Mouse (Mus musculus) gastrocnemius, adult 18-20 months (tissue): ENCODE data around the gene Sh2b2. TPM values are rescaled to one million over a fixed set of nuclear protein-coding genes. Genes with fewer than 3 reads are reported as not detected.

Source experiments
- DNase-seq: peaks from one replicate; pipeline ENCODE4 v3.0.0; 2021; ENCODE audit warnings: low spot score
- total RNA-seq, 2 experiments: library from RNA; stranded (reverse); gene quantifications; 2 replicates each; pipeline ENCODE4 v1.2.3; 2021

Gene Sh2b2
- total RNA-seq, 2 experiments from 2014 or later, result 2.4 to 2.5 TPM

GRCm38 (mm10) chr5:136182830-136183229 lies 63.5 kb downstream of the Sh2b2 start:
- no peak for DNase-seq

DNA sequence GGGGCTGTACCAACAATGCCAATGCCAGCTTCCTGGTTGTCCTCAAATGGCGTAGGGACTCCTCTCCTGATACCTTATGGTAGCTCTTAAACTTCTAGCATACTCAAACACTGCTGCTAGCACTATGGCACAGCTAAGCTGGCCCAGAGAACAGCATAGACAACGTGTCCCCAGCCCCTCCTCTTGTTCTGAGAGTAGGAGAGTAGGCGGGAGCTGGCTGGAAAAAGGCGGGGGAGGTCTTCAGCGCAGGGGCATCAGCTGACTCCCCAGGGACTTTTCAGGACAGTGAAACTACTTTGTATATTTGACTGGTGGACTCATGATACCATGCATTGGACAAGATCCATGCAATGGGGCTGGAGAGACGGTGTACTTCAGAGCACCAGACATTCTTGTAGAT lies 64.3 kb downstream of the Sh2b2 start:
- no peak for DNase-seq

DNA sequence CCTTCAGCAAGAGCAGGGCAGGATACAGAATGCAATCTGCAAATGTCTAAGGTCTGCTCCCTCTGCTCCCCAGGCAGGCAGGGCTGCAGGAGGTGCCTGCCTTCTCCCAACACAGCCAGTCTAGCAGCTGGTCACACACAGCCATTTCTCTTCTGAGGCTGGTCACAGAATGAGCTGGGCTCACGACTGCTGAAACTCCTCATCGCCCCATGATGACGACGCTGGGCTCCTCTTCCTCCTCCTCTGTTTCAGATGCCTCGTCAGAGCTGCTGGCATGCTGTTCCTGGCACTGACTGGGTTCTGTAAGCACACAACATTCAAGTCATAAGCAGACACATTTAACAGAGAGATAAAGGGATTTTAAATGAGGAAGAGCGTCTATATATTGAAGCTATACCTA lies 65.2 kb downstream of the Sh2b2 start:
- DNase-seq, result no peak

GRCm38 (mm10) chr5:136179594-136179993 lies 66.8 kb downstream of the Sh2b2 start:
- DNase-seq, result no peak

- DNase-seq, result no peak
Measured at GRCm38 (mm10) chr5:136173606-136174463, 72.5 kb downstream of the Sh2b2 start.

DNA sequence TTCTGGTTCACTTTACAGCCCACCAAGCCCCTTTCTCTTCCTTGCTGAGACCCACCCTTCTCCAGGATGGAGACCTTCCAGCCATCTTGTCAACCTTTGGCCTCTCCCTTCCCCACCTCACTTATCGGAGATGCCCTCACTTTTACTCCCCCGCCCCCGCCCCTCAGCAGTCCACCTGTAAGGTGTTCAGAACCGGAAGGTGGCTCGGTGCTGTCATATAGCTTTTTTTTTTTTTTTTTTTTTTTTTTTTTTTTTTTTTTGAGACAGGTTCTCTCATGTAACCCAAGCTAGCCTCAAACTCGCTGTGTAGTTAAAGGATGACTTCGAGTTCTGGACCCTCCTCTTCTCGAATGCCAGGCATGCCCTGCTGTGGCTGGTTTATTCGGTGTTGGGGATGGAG lies 73.4 kb downstream of the Sh2b2 start:
- no peak for DNase-seq

- DNase-seq, result no peak
Measured at GRCm38 (mm10) chr5:136171363-136172341, 74.7 kb downstream of the Sh2b2 start.

- DNase-seq, result peak; percentile 67
Measured at GRCm38 (mm10) chr5:136170512-136171362, 75.6 kb downstream of the Sh2b2 start, which contains the start of gene Orai2. Gene Orai2, minus strand, starts transcription at chr5:136170713.

DNA sequence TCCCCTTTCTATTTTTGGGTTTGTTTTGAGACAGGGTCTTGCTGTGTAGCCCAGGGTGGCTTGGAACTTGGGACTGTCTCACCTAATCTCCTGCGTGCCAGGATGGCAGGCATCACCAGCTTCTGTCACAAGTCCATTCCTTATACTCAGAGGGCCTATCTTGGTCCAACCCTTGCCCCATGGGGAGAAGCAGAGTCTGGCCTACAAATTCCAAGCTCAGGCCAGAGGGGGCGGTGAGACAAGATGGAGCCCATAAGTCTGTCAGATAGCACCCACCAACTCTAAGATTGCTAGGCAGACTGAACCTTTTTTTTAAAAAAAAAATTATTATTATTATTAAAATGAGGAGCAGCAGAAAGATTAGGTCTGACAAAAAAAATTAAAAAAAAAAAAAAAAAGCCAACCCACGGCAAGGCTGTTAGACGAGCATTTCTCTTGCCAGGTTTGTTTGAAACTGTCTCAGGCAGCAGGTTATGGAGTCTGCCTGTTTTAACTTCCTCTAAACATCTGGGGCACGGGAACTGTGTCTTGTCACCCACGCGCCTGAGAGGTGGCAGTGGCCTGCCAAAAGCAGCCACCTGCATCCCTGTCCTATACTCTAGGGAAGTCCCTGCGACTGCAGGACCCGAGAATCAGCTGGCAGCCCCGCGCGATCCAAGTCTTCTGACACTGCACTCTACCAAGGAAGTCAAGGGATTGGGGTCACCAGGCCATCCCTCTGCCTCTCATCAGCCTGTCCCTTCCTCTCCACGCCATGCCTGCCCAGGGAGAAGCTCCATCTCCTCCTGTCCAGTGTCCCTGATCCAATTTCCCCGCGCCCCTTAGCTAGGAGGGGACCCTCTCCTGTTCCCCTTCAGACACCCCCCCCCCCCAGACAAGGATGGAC lies 76.5 kb downstream of the Sh2b2 start:
- DNase-seq, result no peak

Other genes starting within 250 kb of the Sh2b2 start
- under 1 TPM in 1 of 2 experiments, not detected in 1; 0.07 TPM for gene Upk3b, start 208.1 kb downstream of the Sh2b2 start, total RNA-seq
- gene Upk3bl, start 192.1 kb downstream of the Sh2b2 start, total RNA-seq, result not detected
- gene Rasa4, start 162.6 kb downstream of the Sh2b2 start, total RNA-seq, result 10 to 100 TPM; 32.3 to 34.8 TPM
- gene Polr2j, start 129.9 kb downstream of the Sh2b2 start, total RNA-seq, result 10 to 100 TPM; 65.1 to 72.1 TPM
- gene Lrwd1, start 110.5 kb downstream of the Sh2b2 start, total RNA-seq, result 1 to 10 TPM; 4.2 to 4.4 TPM
- 1 to 10 TPM; 3.8 to 4.9 TPM for gene Alkbh4, start 110.4 kb downstream of the Sh2b2 start, total RNA-seq
- gene Orai2, start 75.8 kb downstream of the Sh2b2 start, total RNA-seq, result under 1 TPM; 0.55 to 0.64 TPM
- gene Prkrip1, start 47.6 kb downstream of the Sh2b2 start, total RNA-seq, result 10 to 100 TPM; 19.4 to 23.8 TPM